Mouse (Mus musculus) heart, adult 2 months (tissue): ENCODE measurements around the gene Serpina3c.
"Not testable (repeated sequence)": the region's sequence is repeated elsewhere in the genome, so short reads cannot be mapped to it uniquely, and the experiment has no call there.

ENCODE experiments used
- CTCF ChIP-seq: fragments of 200-600 bp; IDR thresholded peaks from 2 replicates; pipeline ENCODE4 v1.8.1; 2022; ENCODE audit warnings: antibody characterized with exemption, mild to moderate bottlenecking, moderate library complexity
- EP300 ChIP-seq: fragments of 200-500 bp; IDR thresholded peaks from 2 replicates; pipeline ENCODE4 v1.6.1; 2011; ENCODE audit warnings: low read depth, low read length, control low read depth; ENCODE audit not compliant: insufficient read depth
- POLR2A ChIP-seq: fragments of 200-500 bp; IDR thresholded peaks from 2 replicates; pipeline ENCODE4 v1.6.1; 2011; ENCODE audit warnings: mild to moderate bottlenecking, low read depth, low read length, control low read depth; ENCODE audit not compliant: insufficient read depth

DNA sequence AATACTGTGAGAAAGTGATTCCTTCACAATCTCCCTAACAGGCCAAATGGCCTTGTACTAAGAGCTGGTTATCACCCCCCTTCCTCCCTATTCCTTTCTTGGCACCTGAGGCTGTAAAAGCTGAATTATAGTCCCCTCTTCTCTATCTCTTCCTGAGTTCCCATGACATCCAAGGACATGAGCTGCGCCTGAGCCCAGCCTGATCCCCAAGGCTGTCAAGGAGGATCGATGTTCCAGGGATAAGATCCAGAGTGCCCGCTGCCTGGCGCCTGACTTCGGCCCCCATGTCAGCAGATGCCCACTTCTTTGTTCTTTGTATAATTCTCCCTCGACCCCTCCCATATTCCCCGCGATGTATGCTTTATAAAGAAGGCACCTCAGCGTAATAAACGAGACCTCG is 41.3 kb downstream of the Serpina3c start, which contains the start of gene Serpina3a:
- TF ChIP-seq CTCF, POLR2A, EP300: not testable (repeated sequence)
